Mouse (Mus musculus): ENCODE results near the gene Gpr87.

GRCm38 (mm10) chr3:59160465-59160864, 34.4 kb downstream of the Gpr87 start:
- TF ChIP-seq CTCF (conservative IDR thresholded peaks at IDR 0.05; ENCODE audit: low read length) (no peak), POU5F1 (IDR thresholded peaks at IDR 0.05; ENCODE audit: borderline replicate concordance, low read length) (no peak), NANOG (IDR thresholded peaks at IDR 0.05; ENCODE audit: borderline replicate concordance, low read length) (no peak)

Measured in E14TG2a.4 (cell line).